Comparison of ENCODE assay signal across 8 mouse cellular contexts in genomic region chr10:80604001-80604509, GRCm38 (mm10). TPM values are rescaled to one million over a fixed set of nuclear protein-coding genes. Genes with fewer than 3 reads are reported as not detected.
A peak's percentile ranks its signal among the peaks of the same experiment; 100 is the strongest.
DNase-seq lines count a peak whose midpoint lies in the region; ATAC-seq lines count a peak whose summit lies in the region.

No protein-coding gene starts in this region.

- peak overlapping the region; percentile 88 for H3K4me2 ChIP-seq in kidney, embryonic 16.5 days (replicated peaks; ENCODE audit: low read depth, low read length)
- H3K4me2 ChIP-seq in hindbrain, embryonic 12.5 days (replicated peaks), result peak overlapping the region; percentile 95
- H3K4me2 ChIP-seq in midbrain, embryonic 12.5 days (replicated peaks), result peak overlapping the region; percentile 88

- H3K27me3 ChIP-seq in kidney, embryonic 16.5 days (ENCODE audit: insufficient read depth, low read length), result no peaks in the 10 kb centered on the region
- no peaks in the 10 kb centered on the region for H3K27me3 ChIP-seq in hindbrain, embryonic 12.5 days
- H3K27me3 ChIP-seq in midbrain, embryonic 12.5 days, result no peaks in the 10 kb centered on the region

- peaks cover 18% of the 10 kb centered on the region for H3K4me1 ChIP-seq in kidney, embryonic 16.5 days (ENCODE audit: insufficient read depth, low read length)
- peaks cover 6% of the 10 kb centered on the region for H3K4me1 ChIP-seq in brown adipose tissue, adult 24 weeks (ENCODE audit: control insufficient read depth, insufficient read depth, insufficient read length, low read length)
- H3K4me1 ChIP-seq in hindbrain, embryonic 12.5 days, result peaks cover 20% of the 10 kb centered on the region
- H3K4me1 ChIP-seq in midbrain, embryonic 12.5 days, result peaks cover 21% of the 10 kb centered on the region

- peak overlapping the region; percentile 78 for H3K9ac ChIP-seq in kidney, embryonic 16.5 days (replicated peaks; ENCODE audit: low read length)
- peak overlapping the region; percentile 71; the same call in 1 of the 2 replicates for H3K9ac ChIP-seq in hindbrain, embryonic 12.5 days
- H3K9ac ChIP-seq in midbrain, embryonic 12.5 days (replicated peaks), result no peak overlapping the region; the same call in 1 of the 2 replicates

- no peak overlapping the region for H3K27ac ChIP-seq in kidney, embryonic 16.5 days (ENCODE audit: low read length)
- 0 out of 2 replicates have a peak overlapping the region, but pooled peaks have one; percentile 65 for H3K27ac ChIP-seq in brown adipose tissue, adult 24 weeks (replicated peaks; ENCODE audit: low read depth, low read length)
- H3K27ac ChIP-seq in hindbrain, embryonic 12.5 days, result no peak overlapping the region
- H3K27ac ChIP-seq in midbrain, embryonic 12.5 days (replicated peaks), result no peak overlapping the region

- ATAC-seq in kidney, embryonic 16.5 days (ENCODE audit: low FRiP score, low TSS enrichment), result no peak
- ATAC-seq in hindbrain, embryonic 12.5 days (ENCODE audit: low FRiP score), result no peak
- ATAC-seq in midbrain, embryonic 12.5 days (ENCODE audit: low FRiP score, low read depth), result no peak

- peak overlapping the region; percentile 87 for H3K4me3 ChIP-seq in kidney, embryonic 16.5 days (ENCODE audit: low read length)
- H3K4me3 ChIP-seq in brown adipose tissue, adult 24 weeks (ENCODE audit: insufficient read depth, low read depth, low read length), result no peak overlapping the region
- peak overlapping the region; percentile 60 for H3K4me3 ChIP-seq in hindbrain, embryonic 12.5 days
- peak overlapping the region; percentile 76 for H3K4me3 ChIP-seq in midbrain, embryonic 12.5 days

- intact Hi-C loops in left cerebral cortex, postnatal 14 days (cut with DNase I), result no loop called here

- WGBS in kidney, embryonic 16.5 days, result 94% methylated on average over 7 of the region's 7 CpGs
- 90% methylated on average over 7 of the region's 7 CpGs for WGBS in hindbrain, embryonic 12.5 days
- WGBS in midbrain, embryonic 12.5 days, result 90% methylated on average over 7 of the region's 7 CpGs

- no peak for DNase-seq in kidney, postnatal 10 days
- DNase-seq in left cerebral cortex, postnatal 14 days (ENCODE audit: low spot score in 2 of 2), result no peak
- no peak for DNase-seq in frontal cortex, postnatal 10 days (ENCODE audit: low spot score in 2 of 2)
- DNase-seq in kidney, adult 11 months, result no peak

- no peaks in the 10 kb centered on the region for H3K9me3 ChIP-seq in kidney, embryonic 16.5 days (ENCODE audit: low read length)
- no peaks in the 10 kb centered on the region for H3K9me3 ChIP-seq in hindbrain, embryonic 12.5 days (replicated peaks)
- H3K9me3 ChIP-seq in midbrain, embryonic 12.5 days, result no peaks in the 10 kb centered on the region

- peaks cover 31% of the 10 kb centered on the region for H3K36me3 ChIP-seq in kidney, embryonic 16.5 days (ENCODE audit: insufficient read depth, low read length)
- H3K36me3 ChIP-seq in hindbrain, embryonic 12.5 days, result peaks cover 30% of the 10 kb centered on the region
- H3K36me3 ChIP-seq in midbrain, embryonic 12.5 days, result peaks cover 31% of the 10 kb centered on the region

RNA-seq across cellular contexts. Expression of gene Adat3, which starts 1.4 kb away (rescaled TPM):
- 8.7 and 10.4 TPM in 2 replicates for polyA plus RNA-seq in kidney, embryonic 16.5 days (2015; fragmentation: Nextera tagmentation; extraction: Ambion mirVana)
- polyA plus RNA-seq in brown adipose tissue, adult 24 weeks (2012; ENCODE audit: insufficient read depth, insufficient read length, missing spikeins), result 1.0 TPM in 1 of 2 replicates, not detected in the other
- 4.8 and 5.5 TPM in 2 replicates for polyA plus RNA-seq in hindbrain, embryonic 12.5 days (2016; fragmentation: Nextera tagmentation; extraction: Ambion mirVana)
- polyA plus RNA-seq in midbrain, embryonic 12.5 days (2016; fragmentation: Nextera tagmentation; extraction: Ambion mirVana), result 7.8 and 8.7 TPM in 2 replicates
- total RNA-seq in left cerebral cortex, postnatal 14 days (2021), result 1 to 10 TPM; 2.8 TPM

RNA-seq across cellular contexts. Expression of gene Scamp4, which starts 1.4 kb away (rescaled TPM):
- polyA plus RNA-seq in kidney, embryonic 16.5 days (2015; fragmentation: Nextera tagmentation; extraction: Ambion mirVana), result 113 and 117 TPM in 2 replicates
- polyA plus RNA-seq in brown adipose tissue, adult 24 weeks (2012; ENCODE audit: insufficient read depth, insufficient read length, missing spikeins), result 14.6 and 16.2 TPM in 2 replicates
- polyA plus RNA-seq in hindbrain, embryonic 12.5 days (2016; fragmentation: Nextera tagmentation; extraction: Ambion mirVana), result 60.3 and 69.4 TPM in 2 replicates
- polyA plus RNA-seq in midbrain, embryonic 12.5 days (2016; fragmentation: Nextera tagmentation; extraction: Ambion mirVana), result 63.1 and 68.4 TPM in 2 replicates
- 10 to 100 TPM; 35.8 to 39.3 TPM for total RNA-seq in left cerebral cortex, postnatal 14 days (2021)

RNA-seq across cellular contexts. Expression of gene Gm49322, which starts 1.8 kb away (rescaled TPM):
- polyA plus RNA-seq in kidney, embryonic 16.5 days (2015; fragmentation: Nextera tagmentation; extraction: Ambion mirVana), result 4.2 and 4.8 TPM in 2 replicates
- polyA plus RNA-seq in brown adipose tissue, adult 24 weeks (2012; ENCODE audit: insufficient read depth, insufficient read length, missing spikeins), result 0.67 and 0.75 TPM in 2 replicates
- 5.2 and 5.3 TPM in 2 replicates for polyA plus RNA-seq in hindbrain, embryonic 12.5 days (2016; fragmentation: Nextera tagmentation; extraction: Ambion mirVana)
- polyA plus RNA-seq in midbrain, embryonic 12.5 days (2016; fragmentation: Nextera tagmentation; extraction: Ambion mirVana), result 6.0 and 7.5 TPM in 2 replicates
- 1 to 10 TPM; 2.6 to 2.8 TPM for total RNA-seq in left cerebral cortex, postnatal 14 days (2021)

RNA-seq across cellular contexts. Expression of gene Abhd17a, which starts 13.9 kb away (rescaled TPM):
- 86.5 and 89.2 TPM in 2 replicates for polyA plus RNA-seq in kidney, embryonic 16.5 days (2015; fragmentation: Nextera tagmentation; extraction: Ambion mirVana)
- polyA plus RNA-seq in brown adipose tissue, adult 24 weeks (2012; ENCODE audit: insufficient read depth, insufficient read length, missing spikeins), result 76.3 and 81.6 TPM in 2 replicates
- 112 and 118 TPM in 2 replicates for polyA plus RNA-seq in hindbrain, embryonic 12.5 days (2016; fragmentation: Nextera tagmentation; extraction: Ambion mirVana)
- polyA plus RNA-seq in midbrain, embryonic 12.5 days (2016; fragmentation: Nextera tagmentation; extraction: Ambion mirVana), result 104 and 105 TPM in 2 replicates
- total RNA-seq in left cerebral cortex, postnatal 14 days (2021), result 100 to 1,000 TPM; 212 to 220 TPM

RNA-seq across cellular contexts. Expression of gene Csnk1g2, which starts 18.6 kb away (rescaled TPM):
- 30.8 and 93.6 TPM in 2 replicates for polyA plus RNA-seq in kidney, embryonic 16.5 days (2015; fragmentation: Nextera tagmentation; extraction: Ambion mirVana)
- polyA plus RNA-seq in brown adipose tissue, adult 24 weeks (2012; ENCODE audit: insufficient read depth, insufficient read length, missing spikeins), result 50.9 and 67.7 TPM in 2 replicates
- 190 and 192 TPM in 2 replicates for polyA plus RNA-seq in hindbrain, embryonic 12.5 days (2016; fragmentation: Nextera tagmentation; extraction: Ambion mirVana)
- polyA plus RNA-seq in midbrain, embryonic 12.5 days (2016; fragmentation: Nextera tagmentation; extraction: Ambion mirVana), result 180 and 194 TPM in 2 replicates
- total RNA-seq in left cerebral cortex, postnatal 14 days (2021), result 100 to 1,000 TPM; 188 to 196 TPM
